Mouse (Mus musculus) urinary bladder, postnatal 14 days (tissue): ENCODE results near the gene Tvp23b.

Source experiments
- DNase-seq: peaks from one replicate; pipeline ENCODE4 v3.0.0; 2021; ENCODE audit warnings: low spot score

Gene Tvp23b

GRCm38 (mm10) chr11:62879220-62880048 is at the start of gene Tvp23b:
TSS of gene Tvp23b (plus strand) at chr11:62879455.
- DNase-seq, result peak; percentile 100

- no peak for DNase-seq
Measured at GRCm38 (mm10) chr11:62830387-62830786, 48.9 kb upstream of the Tvp23b start.

- DNase-seq, result no peak
Measured at GRCm38 (mm10) chr11:62831906-62832305, 47.3 kb upstream of the Tvp23b start.

GRCm38 (mm10) chr11:62844562-62844961 is 34.7 kb upstream of the Tvp23b start:
- DNase-seq, result no peak

GRCm38 (mm10) chr11:62845730-62846129 is 33.5 kb upstream of the Tvp23b start:
- DNase-seq, result no peak

- DNase-seq, result no peak
Measured at GRCm38 (mm10) chr11:62846961-62847654, 32.1 kb upstream of the Tvp23b start, which contains the start of gene Fbxw10. TSS of gene Fbxw10 (plus strand) at chr11:62847069.

GRCm38 (mm10) chr11:62847655-62848191 is 31.5 kb upstream of the Tvp23b start:
- DNase-seq, result no peak

- no peak for DNase-seq
Measured at GRCm38 (mm10) chr11:62848301-62848700, 31.0 kb upstream of the Tvp23b start.

GRCm38 (mm10) chr11:62851199-62851598 is 28.1 kb upstream of the Tvp23b start:
- peak; percentile 16 for DNase-seq

GRCm38 (mm10) chr11:62853334-62853733 is 25.9 kb upstream of the Tvp23b start:
- DNase-seq, result no peak

- no peak for DNase-seq
Measured at GRCm38 (mm10) chr11:62865562-62865961, 13.7 kb upstream of the Tvp23b start.

GRCm38 (mm10) chr11:62866685-62867084 is 12.6 kb upstream of the Tvp23b start:
- no peak for DNase-seq

- DNase-seq, result no peak
Measured at GRCm38 (mm10) chr11:62869201-62869600, 10.1 kb upstream of the Tvp23b start.

GRCm38 (mm10) chr11:62869715-62870371 is 9.4 kb upstream of the Tvp23b start:
- DNase-seq, result no peak

GRCm38 (mm10) chr11:62873479-62873878 is 5.8 kb upstream of the Tvp23b start:
- DNase-seq, result no peak

- DNase-seq, result no peak
Measured at GRCm38 (mm10) chr11:62875696-62876095, 3.6 kb upstream of the Tvp23b start.

- no peak for DNase-seq
Measured at GRCm38 (mm10) chr11:62876445-62876844, 2.8 kb upstream of the Tvp23b start.

GRCm38 (mm10) chr11:62877391-62877790 is 1.9 kb upstream of the Tvp23b start:
- no peak for DNase-seq

GRCm38 (mm10) chr11:62878728-62879127 is 527 bp upstream of the Tvp23b start:
- DNase-seq, result no peak

- no peak for DNase-seq
Measured at GRCm38 (mm10) chr11:62883407-62883806, 4.2 kb downstream of the Tvp23b start.

- DNase-seq, result no peak
Measured at GRCm38 (mm10) chr11:62885323-62885722, 6.1 kb downstream of the Tvp23b start.

GRCm38 (mm10) chr11:62890796-62891195 is 11.5 kb downstream of the Tvp23b start:
- no peak for DNase-seq
